Mouse (Mus musculus) bone marrow, adult 2 months (tissue): ENCODE measurements around the gene Dlx5.

Source experiments
- CTCF ChIP-seq: fragments of 200-500 bp; IDR thresholded peaks from 2 replicates; pipeline ENCODE4 v1.5.1; 2011; ENCODE audit warnings: low read length, control low read depth; ENCODE audit not compliant: control insufficient read depth, insufficient read depth
- POLR2A ChIP-seq: fragments of 200-500 bp; IDR thresholded peaks from 2 replicates; pipeline ENCODE4 v1.6.1; 2011; ENCODE audit warnings: low read depth, mild to moderate bottlenecking, control low read depth, low read length, borderline replicate concordance; ENCODE audit not compliant: control insufficient read depth

DNA sequence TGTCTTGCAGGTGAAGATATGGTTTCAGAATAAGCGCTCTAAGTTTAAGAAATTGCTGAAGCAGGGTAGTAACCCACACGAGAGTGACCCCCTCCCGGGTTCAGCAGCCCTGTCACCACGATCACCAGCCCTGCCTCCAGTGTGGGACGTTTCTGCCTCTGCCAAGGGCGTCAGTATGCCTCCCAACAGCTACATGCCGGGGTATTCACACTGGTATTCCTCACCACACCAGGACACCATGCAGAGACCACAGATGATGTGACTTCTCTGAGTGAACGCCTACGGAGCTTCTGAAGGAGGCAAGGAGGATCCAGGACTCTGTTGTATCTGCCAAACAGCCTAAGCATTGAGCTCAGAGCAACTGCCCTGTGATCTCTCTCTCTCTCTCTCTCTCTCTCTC, 14.9 kb downstream of the Dlx5 start:
- TF ChIP-seq CTCF, result no peak
- TF ChIP-seq POLR2A, result no peak
